Mouse (Mus musculus): ENCODE data around the gene Dapl1.

DNA sequence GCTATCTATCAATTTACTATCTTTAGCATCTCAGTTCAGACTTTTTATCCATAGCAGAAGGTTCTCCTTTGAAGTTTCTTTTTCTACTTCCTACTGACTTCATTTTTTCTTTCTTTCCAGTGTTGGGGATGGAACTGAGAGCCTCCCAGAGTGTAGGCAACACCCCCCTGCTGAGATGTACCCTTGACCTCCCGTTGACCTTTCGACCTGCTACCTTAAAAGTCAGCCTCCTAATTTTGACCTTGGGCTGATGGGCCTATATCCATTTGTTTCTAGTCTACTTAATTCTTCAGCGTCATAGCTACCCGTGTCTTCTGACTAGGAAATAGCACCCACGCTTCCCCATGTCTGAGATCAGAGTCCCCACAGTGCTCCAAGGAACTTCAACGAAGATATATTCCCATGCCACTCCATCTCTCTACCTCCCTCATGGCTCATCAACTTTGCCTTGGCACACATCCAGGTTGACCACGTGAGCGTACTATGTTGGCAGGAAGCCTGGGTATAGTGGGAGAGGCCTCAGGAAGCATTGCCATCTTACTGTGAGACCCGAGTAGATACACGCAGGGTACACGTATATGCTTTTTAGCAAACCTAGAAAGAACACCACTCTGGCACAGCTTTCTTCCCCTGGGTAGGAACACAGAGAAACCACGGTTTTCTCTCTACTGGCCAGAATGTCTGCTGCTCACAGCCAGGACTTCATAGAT lies 46.6 kb upstream of the Dapl1 start:
- no peak for TF ChIP-seq POLR2A (IDR thresholded peaks at IDR 0.05; ENCODE audit: borderline replicate concordance, extremely low read depth, insufficient read depth, insufficient read length, poor library complexity, severe bottlenecking)
- TF ChIP-seq CTCF (IDR thresholded peaks at IDR 0.05; ENCODE audit: borderline replicate concordance, extremely low read depth, insufficient read depth, insufficient read length) = no peak
